Mouse (Mus musculus) embryonic fibroblast, embryonic 13.5 days (primary cell): Measurements from ENCODE around the gene Pgghg. TPM values are rescaled to one million over a fixed set of nuclear protein-coding genes. Genes with fewer than 3 reads are reported as not detected.

Experiments
- H3K27ac ChIP-seq: 2 replicates; pipeline ENCODE4 v1.5.1; 2012; ENCODE audit warnings: low read length, control low read depth, inconsistent platforms; ENCODE audit not compliant: insufficient read depth
- H3K4me1 ChIP-seq: 2 replicates; pipeline ENCODE4 v1.6.1; 2011; ENCODE audit warnings: low read length; ENCODE audit not compliant: control insufficient read depth, insufficient read depth
- H3K4me3 ChIP-seq: 2 replicates; pipeline ENCODE4 v1.5.1; 2011; ENCODE audit warnings: mild to moderate bottlenecking, control low read depth, low read length; ENCODE audit not compliant: insufficient read depth
- CTCF ChIP-seq: IDR thresholded peaks from 2 replicates; pipeline ENCODE4 v1.5.1; 2011; ENCODE audit warnings: mild to moderate bottlenecking, control low read depth, low read length, moderate library complexity, borderline replicate concordance; ENCODE audit not compliant: insufficient read depth
- POLR2A ChIP-seq: IDR thresholded peaks from 2 replicates; pipeline ENCODE4 v1.6.1; 2011; ENCODE audit warnings: low read depth, mild to moderate bottlenecking, control low read depth, low read length, moderate library complexity
- polyA plus RNA-seq: library from polyadenylated mRNA; stranded (reverse); fragments of >200 nt; gene quantifications from 2 replicates; pipeline ENCODE4 v1.2.4, GENCODE M21; 2011; ENCODE audit warnings: low read depth; ENCODE audit not compliant: missing spikeins, insufficient read length

Gene Pgghg
- 14.3 and 19.1 TPM in 2 replicates for polyA plus RNA-seq

GRCm38 (mm10) chr7:140941222-140942051 is at the start of gene Pgghg:
Gene Pgghg (plus strand): TSS chr7:140941391.
- Histone ChIP-seq H3K4me1 (peaks cover 2% of the 10 kb centered on the region; the same call in 1 of the 2 replicates), H3K27ac (peak within 1 kb of the TSS; percentile 98)

DNA sequence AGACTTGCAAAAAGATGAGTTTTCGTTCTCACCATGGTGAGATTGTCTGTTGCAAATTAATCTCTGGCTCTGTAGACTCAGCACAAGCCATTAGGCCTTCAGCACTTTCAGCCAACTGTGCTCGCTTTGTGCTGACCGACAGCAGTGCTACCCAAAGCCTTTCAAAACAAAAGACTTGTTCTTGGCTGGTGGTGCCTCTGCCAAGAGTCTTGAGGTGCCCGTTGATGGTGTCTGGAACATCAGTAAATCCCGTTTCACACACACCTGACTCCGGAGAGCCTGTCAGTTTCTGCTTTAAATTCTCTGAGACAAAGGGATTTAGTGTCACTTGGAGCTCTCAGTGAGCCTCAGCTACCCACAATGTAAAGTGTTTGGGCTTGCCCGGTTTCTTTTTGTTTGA is 47.2 kb upstream of the Pgghg start:
- TF ChIP-seq CTCF (no peak), POLR2A (no peak)
- H3K4me1 ChIP-seq: no peaks in the 10 kb centered on the region
- H3K4me3 ChIP-seq: no peak overlapping the region
- no peak overlapping the region for H3K27ac ChIP-seq

More at GRCm38 (mm10) chr7:140941222-140942051, at the start of gene Pgghg:
- peak; percentile 60 for TF ChIP-seq CTCF
- TF ChIP-seq POLR2A: peak; percentile 68
- peak within 1 kb of the TSS; percentile 53 for H3K4me3 ChIP-seq

GRCm38 (mm10) chr7:140894611-140895010 is 46.6 kb upstream of the Pgghg start:
- no peaks in the 10 kb centered on the region for H3K4me1 ChIP-seq
- TF ChIP-seq POLR2A: no peak
- TF ChIP-seq CTCF: no peak
- no peak overlapping the region for H3K4me3 ChIP-seq
- no peak overlapping the region for H3K27ac ChIP-seq

GRCm38 (mm10) chr7:140897863-140898262 is 43.3 kb upstream of the Pgghg start:
- H3K27ac ChIP-seq: no peak overlapping the region

DNA sequence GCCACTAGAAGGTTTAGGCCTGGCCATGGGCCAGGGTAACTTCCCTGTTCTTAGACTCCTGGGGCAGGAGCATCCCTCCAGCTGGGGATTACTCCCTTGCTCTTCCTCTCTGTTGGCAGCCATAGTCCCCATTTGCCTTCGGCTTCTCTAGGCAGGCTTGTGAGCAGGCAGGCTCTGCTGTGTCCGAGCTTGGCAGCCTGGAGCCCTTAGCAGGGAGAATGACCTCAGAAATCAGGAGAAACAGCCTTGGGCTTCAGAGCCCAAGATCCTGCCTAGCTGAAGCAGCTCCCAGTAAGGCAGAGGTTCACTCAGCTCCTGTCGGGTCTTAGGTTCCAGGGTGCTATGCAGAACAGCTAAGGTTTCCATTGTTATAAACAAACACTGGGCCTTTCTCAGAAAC is 42.1 kb upstream of the Pgghg start:
- Histone ChIP-seq H3K4me3 (no peak overlapping the region), H3K27ac (no peak overlapping the region), H3K4me1 (no peaks in the 10 kb centered on the region)
- TF ChIP-seq CTCF (no peak), POLR2A (no peak)

More at GRCm38 (mm10) chr7:140897863-140898262, 43.3 kb upstream of the Pgghg start:
- TF ChIP-seq POLR2A (no peak), CTCF (no peak)
- no peak overlapping the region for H3K4me3 ChIP-seq
- H3K4me1 ChIP-seq: no peaks in the 10 kb centered on the region

DNA sequence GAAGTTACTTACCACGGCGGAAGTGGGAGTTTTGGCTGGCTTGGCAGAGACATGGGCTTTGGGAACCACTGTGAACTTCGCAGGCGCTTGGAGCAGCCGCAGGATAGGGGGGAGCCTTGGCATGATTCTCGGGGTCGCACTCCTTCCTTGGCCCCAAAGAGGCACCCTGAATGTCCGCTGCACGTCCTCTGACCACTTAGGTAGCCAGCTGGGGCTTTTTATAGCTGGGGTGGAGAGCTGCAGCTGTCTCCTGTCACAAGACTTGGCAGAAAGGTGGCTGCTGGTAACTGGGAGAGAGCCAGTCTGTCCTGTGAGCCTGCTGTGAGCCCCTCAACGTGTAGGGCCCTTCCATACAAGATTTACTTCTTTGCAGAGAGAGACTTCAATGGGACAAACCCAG is 41.0 kb upstream of the Pgghg start, which contains the start of gene Cox8b:
Cox8b (minus strand) TSS at position 227 of the 400 bp plus-strand sequence.
- TF ChIP-seq CTCF (no peak), POLR2A (no peak)
- H3K4me1 ChIP-seq: no peaks in the 10 kb centered on the region
- H3K27ac ChIP-seq: no peak within 1 kb of the TSS
- no peak within 1 kb of the TSS for H3K4me3 ChIP-seq

GRCm38 (mm10) chr7:140902036-140902875 is 38.9 kb upstream of the Pgghg start:
- no peak overlapping the region for H3K4me3 ChIP-seq
- no peak for TF ChIP-seq POLR2A
- TF ChIP-seq CTCF: no peak
- H3K4me1 ChIP-seq: no peaks in the 10 kb centered on the region
- no peak overlapping the region for H3K27ac ChIP-seq

DNA sequence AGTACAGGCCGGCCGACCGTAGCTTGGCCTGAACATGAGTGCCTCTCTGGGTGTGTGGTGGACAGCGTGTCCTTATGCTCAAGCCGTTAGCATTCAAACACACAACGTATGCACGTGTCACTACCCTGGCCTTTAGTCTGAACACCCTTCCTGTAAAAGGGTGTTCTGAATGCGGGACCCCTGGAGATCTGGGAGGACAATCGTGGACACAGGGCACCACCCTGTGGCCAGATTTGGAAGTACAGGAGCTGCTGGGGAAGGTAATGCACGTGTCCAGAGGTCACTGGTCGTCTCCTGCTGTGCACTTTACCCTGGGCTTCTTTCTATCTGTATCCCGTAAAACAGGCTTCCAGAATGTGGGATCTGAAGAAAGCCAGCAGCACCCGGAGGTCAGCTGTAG is 38.0 kb upstream of the Pgghg start:
- no peak overlapping the region for H3K4me3 ChIP-seq
- no peak overlapping the region for H3K27ac ChIP-seq
- no peaks in the 10 kb centered on the region for H3K4me1 ChIP-seq
- TF ChIP-seq CTCF: peak; percentile 85
- TF ChIP-seq POLR2A: no peak

GRCm38 (mm10) chr7:140905642-140906081 is 35.5 kb upstream of the Pgghg start:
- Histone ChIP-seq H3K27ac (no peak overlapping the region), H3K4me1 (no peaks in the 10 kb centered on the region), H3K4me3 (no peak overlapping the region)
- no peak for TF ChIP-seq POLR2A
- no peak for TF ChIP-seq CTCF
